Mouse (Mus musculus): Measurements from ENCODE around the gene Nap1l4.

- TF ChIP-seq CTCF (IDR thresholded peaks at IDR 0.05; ENCODE audit: control insufficient read depth, insufficient read depth, insufficient replicate concordance, low read depth, low read length) (no peak), POLR2A (IDR thresholded peaks at IDR 0.05; ENCODE audit: control insufficient read depth, low read depth, low read length) (no peak)
These were observed 29.6 kb downstream of the Nap1l4 start for GRCm38 (mm10) chr7:143519333-143519732.

Measured in testis, adult 2 months (tissue).